Mouse (Mus musculus) myocyte (in vitro differentiated cells): Measurements from ENCODE around the gene Atp6v1g3.

ENCODE experiments used
- CEBPB ChIP-seq: IDR thresholded peaks from 2 replicates; pipeline ENCODE4 v1.6.1; 2011; ENCODE audit warnings: mild to moderate bottlenecking, moderate library complexity; ENCODE audit not compliant: poor library complexity, insufficient read depth, severe bottlenecking
- E2F4 ChIP-seq: IDR thresholded peaks from one replicate; pipeline ENCODE4 v1.6.1; 2011; ENCODE audit warnings: mild to moderate bottlenecking, control low read depth, moderate library complexity; ENCODE audit not compliant: insufficient read depth
- MAX ChIP-seq: IDR thresholded peaks from one replicate; pipeline ENCODE4 v1.6.1; 2011; ENCODE audit warnings: low read depth, mild to moderate bottlenecking, control low read depth
- MYOD1 ChIP-seq, 3 experiments: IDR thresholded peaks; one replicate each; pipeline ENCODE4 v1.6.1; 2011; ENCODE audit warnings: control low read depth in 2 of 3, low read depth in 2 of 3, mild to moderate bottlenecking in 2 of 3, moderate library complexity in 1 of 3; ENCODE audit not compliant: insufficient read length in 2 of 3, control insufficient read depth in 1 of 3
- POLR2A ChIP-seq: IDR thresholded peaks from one replicate; pipeline ENCODE4 v1.6.1; 2011; ENCODE audit warnings: low read depth, mild to moderate bottlenecking, control low read depth, moderate library complexity; ENCODE audit not compliant: insufficient read length
- POLR2AphosphoS2 ChIP-seq: IDR thresholded peaks from one replicate; pipeline ENCODE4 v1.6.1; 2011; ENCODE audit warnings: low read depth, control low read depth; ENCODE audit not compliant: insufficient read length
- REST ChIP-seq: IDR thresholded peaks from one replicate; pipeline ENCODE4 v1.6.1; 2011; ENCODE audit warnings: mild to moderate bottlenecking, control low read depth, moderate library complexity; ENCODE audit not compliant: insufficient read depth, insufficient read length
- TCF12 ChIP-seq: IDR thresholded peaks from one replicate; pipeline ENCODE4 v1.6.1; 2011; ENCODE audit warnings: mild to moderate bottlenecking, control low read depth; ENCODE audit not compliant: poor library complexity, insufficient read depth, severe bottlenecking
- TCF3 ChIP-seq: IDR thresholded peaks from one replicate; pipeline ENCODE4 v1.6.1; 2011; ENCODE audit warnings: low read depth, control low read depth; ENCODE audit not compliant: insufficient read length
- USF1 ChIP-seq: IDR thresholded peaks from one replicate; pipeline ENCODE4 v1.6.1; 2011; ENCODE audit warnings: low read depth, mild to moderate bottlenecking, control low read depth, moderate library complexity

- TF ChIP-seq POLR2A (no peak), CEBPB (no peak), POLR2AphosphoS2 (no peak), E2F4 (no peak), TCF12 (no peak), MYOD1 (IDR thresholded peaks at IDR 0.05; ENCODE audit: control insufficient read depth in 1 of 3, insufficient read length in 2 of 3, low read depth in 2 of 3) (no peak), MAX (no peak), USF1 (no peak), TCF3 (no peak), REST (no peak)
Measured at GRCm38 (mm10) chr1:138274930-138275329, 1.4 kb downstream of the Atp6v1g3 start.
